Mouse (Mus musculus): ENCODE results near the gene Gm20388. TPM values are rescaled to one million over a fixed set of nuclear protein-coding genes. Genes with fewer than 3 reads are reported as not detected.
"Not testable (repeated sequence)": the region's sequence is repeated elsewhere in the genome, so short reads cannot be mapped to it uniquely, and the experiment has no call there.

The Gm20388 gene
- polyA plus RNA-seq, 1 experiment from 2014 or later = 7.4 TPM

- Histone ChIP-seq H3K36me3 (peaks cover 14% of the 10 kb centered on the region), H3K4me1 (peaks cover 13% of the 10 kb centered on the region), H3K9ac (no peak overlapping the region), H3K27me3 (no peaks in the 10 kb centered on the region), H3K4me3 (replicated peaks) (no peak overlapping the region), H3K27ac (no peak overlapping the region), H3K9me3 (replicated peaks) (no peaks in the 10 kb centered on the region), H3K4me2 (no peak overlapping the region)
- ATAC-seq (replicated peaks; ENCODE audit: low FRiP score) = no peak
- WGBS = 86% methylated on average over 10 of the region's 10 CpGs
These were observed 3535.3 kb downstream of the Gm20388 start for GRCm38 (mm10) chr8:123445981-123446380.

GRCm38 (mm10) chr8:123446799-123447198 is 3536.2 kb downstream of the Gm20388 start:
- Histone ChIP-seq H3K27me3 (no peaks in the 10 kb centered on the region), H3K4me1 (peaks cover 13% of the 10 kb centered on the region), H3K4me3 (replicated peaks) (no peak overlapping the region), H3K9me3 (replicated peaks) (no peaks in the 10 kb centered on the region), H3K36me3 (peaks cover 20% of the 10 kb centered on the region), H3K27ac (no peak overlapping the region), H3K9ac (no peak overlapping the region), H3K4me2 (no peak overlapping the region)
- no peak for ATAC-seq (replicated peaks; ENCODE audit: low FRiP score)
- WGBS = 94% methylated on average over 6 of the region's 6 CpGs

GRCm38 (mm10) chr8:123450783-123451182 is 3540.1 kb downstream of the Gm20388 start:
- no peaks in the 10 kb centered on the region for H3K4me1 ChIP-seq
- no peak overlapping the region for H3K9ac ChIP-seq
- H3K9me3 ChIP-seq (replicated peaks) = no peaks in the 10 kb centered on the region
- H3K36me3 ChIP-seq = peaks cover 57% of the 10 kb centered on the region
- 89% methylated on average over 5 of the region's 5 CpGs for whole genome bisulfite sequencing
- no peak for ATAC-seq (replicated peaks; ENCODE audit: low FRiP score)
- no peak overlapping the region for H3K27ac ChIP-seq
- no peaks in the 10 kb centered on the region for H3K27me3 ChIP-seq
- no peak overlapping the region for H3K4me3 ChIP-seq (replicated peaks)
- H3K4me2 ChIP-seq = no peak overlapping the region

GRCm38 (mm10) chr8:123451747-123452146 is 3541.1 kb downstream of the Gm20388 start:
- not testable (repeated sequence) for H3K27me3 ChIP-seq; H3K4me1 ChIP-seq; H3K4me2 ChIP-seq; ATAC-seq (replicated peaks; ENCODE audit: low FRiP score); H3K9me3 ChIP-seq (replicated peaks); H3K4me3 ChIP-seq (replicated peaks); H3K9ac ChIP-seq; H3K27ac ChIP-seq
- 94% methylated on average over 12 of the region's 12 CpGs for WGBS
- peaks cover 66% of the 10 kb centered on the region for H3K36me3 ChIP-seq

GRCm38 (mm10) chr8:123452149-123452548 is 3541.5 kb downstream of the Gm20388 start:
- no peaks in the 10 kb centered on the region for H3K9me3 ChIP-seq (replicated peaks)
- ATAC-seq (replicated peaks; ENCODE audit: low FRiP score) = no peak
- no peak overlapping the region for H3K27ac ChIP-seq
- 67% methylated on average over 4 of the region's 4 CpGs for WGBS
- no peaks in the 10 kb centered on the region for H3K4me1 ChIP-seq
- no peak overlapping the region for H3K4me3 ChIP-seq (replicated peaks)
- no peaks in the 10 kb centered on the region for H3K27me3 ChIP-seq
- H3K4me2 ChIP-seq = no peak overlapping the region
- no peak overlapping the region for H3K9ac ChIP-seq
- H3K36me3 ChIP-seq = peaks cover 69% of the 10 kb centered on the region

GRCm38 (mm10) chr8:123453291-123453690 is 3542.7 kb downstream of the Gm20388 start:
- Histone ChIP-seq H3K9me3 (replicated peaks) (no peaks in the 10 kb centered on the region), H3K27ac (no peak overlapping the region), H3K4me3 (replicated peaks) (no peak overlapping the region), H3K9ac (no peak overlapping the region), H3K4me1 (no peaks in the 10 kb centered on the region), H3K27me3 (no peaks in the 10 kb centered on the region), H3K4me2 (no peak overlapping the region), H3K36me3 (peaks cover 79% of the 10 kb centered on the region)
- ATAC-seq (replicated peaks; ENCODE audit: low FRiP score) = no peak
- 77% methylated on average over 7 of the region's 7 CpGs for WGBS

- WGBS = 79% methylated on average over 5 of the region's 5 CpGs
- ATAC-seq (replicated peaks; ENCODE audit: low FRiP score) = no peak
- Histone ChIP-seq H3K36me3 (peaks cover 86% of the 10 kb centered on the region), H3K4me3 (replicated peaks) (no peak overlapping the region), H3K4me2 (no peak overlapping the region), H3K9me3 (replicated peaks) (no peaks in the 10 kb centered on the region), H3K4me1 (no peaks in the 10 kb centered on the region), H3K9ac (no peak overlapping the region), H3K27ac (no peak overlapping the region), H3K27me3 (no peaks in the 10 kb centered on the region)
These were observed 3543.3 kb downstream of the Gm20388 start for GRCm38 (mm10) chr8:123453951-123454350.

GRCm38 (mm10) chr8:123454559-123454958 is 3543.9 kb downstream of the Gm20388 start:
- no peaks in the 10 kb centered on the region for H3K4me1 ChIP-seq
- no peak overlapping the region for H3K9ac ChIP-seq
- ATAC-seq (replicated peaks; ENCODE audit: low FRiP score) = no peak
- H3K27ac ChIP-seq = no peak overlapping the region
- no peak overlapping the region for H3K4me3 ChIP-seq (replicated peaks)
- no peak overlapping the region for H3K4me2 ChIP-seq
- H3K36me3 ChIP-seq = peaks cover 87% of the 10 kb centered on the region
- no peaks in the 10 kb centered on the region for H3K27me3 ChIP-seq
- H3K9me3 ChIP-seq (replicated peaks) = no peaks in the 10 kb centered on the region
- 95% methylated on average over 6 of the region's 6 CpGs for WGBS

- no peak overlapping the region for H3K9ac ChIP-seq
- ATAC-seq (replicated peaks; ENCODE audit: low FRiP score) = no peak
- no peak overlapping the region for H3K4me3 ChIP-seq (replicated peaks)
- 85% methylated on average over 4 of the region's 4 CpGs for WGBS
- peaks cover 45% of the 10 kb centered on the region for H3K36me3 ChIP-seq
- no peaks in the 10 kb centered on the region for H3K9me3 ChIP-seq (replicated peaks)
- H3K27ac ChIP-seq = no peak overlapping the region
- no peaks in the 10 kb centered on the region for H3K27me3 ChIP-seq
- H3K4me2 ChIP-seq = no peak overlapping the region
- H3K4me1 ChIP-seq = no peaks in the 10 kb centered on the region
These were observed 3553.0 kb downstream of the Gm20388 start for GRCm38 (mm10) chr8:123463651-123464050.

GRCm38 (mm10) chr8:123467476-123467875 is 3556.8 kb downstream of the Gm20388 start:
- Histone ChIP-seq H3K4me1 (no peaks in the 10 kb centered on the region), H3K27ac (no peak overlapping the region), H3K9ac (no peak overlapping the region), H3K4me2 (no peak overlapping the region), H3K9me3 (replicated peaks) (no peaks in the 10 kb centered on the region), H3K4me3 (replicated peaks) (no peak overlapping the region), H3K27me3 (peaks cover 3% of the 10 kb centered on the region; the same call in 1 of the 2 replicates), H3K36me3 (peaks cover 8% of the 10 kb centered on the region)
- 77% methylated on average over 3 of the region's 3 CpGs for WGBS
- no peak for ATAC-seq (replicated peaks; ENCODE audit: low FRiP score)

GRCm38 (mm10) chr8:123472991-123473390 is 3562.3 kb downstream of the Gm20388 start:
- not testable (repeated sequence) for H3K27me3 ChIP-seq; H3K4me2 ChIP-seq; ATAC-seq (replicated peaks; ENCODE audit: low FRiP score); H3K36me3 ChIP-seq; H3K27ac ChIP-seq; H3K4me3 ChIP-seq (replicated peaks); H3K9ac ChIP-seq; H3K4me1 ChIP-seq; H3K9me3 ChIP-seq (replicated peaks)
- WGBS = 58% methylated on average over 6 of the region's 6 CpGs

GRCm38 (mm10) chr8:123474549-123474948 is 3563.9 kb downstream of the Gm20388 start:
- not testable (repeated sequence) for ATAC-seq (replicated peaks; ENCODE audit: low FRiP score); H3K4me3 ChIP-seq (replicated peaks); H3K36me3 ChIP-seq; H3K9ac ChIP-seq; H3K9me3 ChIP-seq (replicated peaks); H3K4me2 ChIP-seq; H3K27ac ChIP-seq; H3K27me3 ChIP-seq
- H3K4me1 ChIP-seq = peaks cover 19% of the 10 kb centered on the region
- WGBS = 63% methylated on average over 5 of the region's 5 CpGs
